Mouse (Mus musculus) heart, adult 18-20 months (tissue): ENCODE measurements around the gene 4930579G24Rik. TPM values are rescaled to one million over a fixed set of nuclear protein-coding genes. Genes with fewer than 3 reads are reported as not detected.

Source experiments
- DNase-seq, 2 experiments: peaks; one replicate each; pipeline ENCODE4 v3.0.0; 2021 to 2022; ENCODE audit warnings: mixed read lengths in 1 of 2
- long read RNA-seq, 2 experiments: library from polyadenylated mRNA; stranded (forward); transcript quantifications; one replicate each; pipeline ENCODE4 v2.0.0; 2021
- total RNA-seq, 2 experiments: library from RNA; stranded (reverse); gene quantifications; 2 replicates each; pipeline ENCODE4 v1.2.3; 2021

Gene 4930579G24Rik
- total RNA-seq = 1 to 10 TPM; 1.6 to 1.8 TPM
- long read RNA-seq, experiment 1, partial matches to known transcripts = 0 of 3 reads
- long read RNA-seq, experiment 1, other reads (novel, unspliced or antisense) = 0 of 3 reads
- long read RNA-seq, experiment 2, partial matches to known transcripts = 0 of 2 reads
- long read RNA-seq, experiment 2, other reads (novel, unspliced or antisense) = 2 of 2 reads

- DNase-seq = peak; percentile 97 to 99
Observed at GRCm38 (mm10) chr3:79628561-79629415, at the start of gene 4930579G24Rik. Gene 4930579G24Rik, plus strand, starts transcription at chr3:79629079.

- DNase-seq = no peak
Observed at GRCm38 (mm10) chr3:79579891-79580575, 48.8 kb upstream of the 4930579G24Rik start.

GRCm38 (mm10) chr3:79586804-79587203 is 42.1 kb upstream of the 4930579G24Rik start:
- DNase-seq = peak; percentile 88 to 93

GRCm38 (mm10) chr3:79589671-79590070 is 39.2 kb upstream of the 4930579G24Rik start:
- DNase-seq = no peak

GRCm38 (mm10) chr3:79590863-79591792 is 37.8 kb upstream of the 4930579G24Rik start, which contains the start of gene Ppid:
Gene Ppid, plus strand, starts transcription at chr3:79591342.
- DNase-seq = peak; percentile 83 to 86

GRCm38 (mm10) chr3:79591793-79592471 is 36.9 kb upstream of the 4930579G24Rik start:
- no peak for DNase-seq

- DNase-seq = peak; percentile 18 to 38
Observed at GRCm38 (mm10) chr3:79595468-79595867, 33.4 kb upstream of the 4930579G24Rik start.

GRCm38 (mm10) chr3:79609886-79610285 is 19.0 kb upstream of the 4930579G24Rik start:
- no peak for DNase-seq

GRCm38 (mm10) chr3:79627484-79628181 is 1.2 kb upstream of the 4930579G24Rik start:
- no peak for DNase-seq

GRCm38 (mm10) chr3:79628182-79628560 is 708 bp upstream of the 4930579G24Rik start:
- DNase-seq = no peak

GRCm38 (mm10) chr3:79629416-79629730 is 494 bp downstream of the 4930579G24Rik start, which contains the start of gene Etfdh:
Gene Etfdh, minus strand, starts transcription at chr3:79629500.
- peak; percentile 76 to 79 for DNase-seq

GRCm38 (mm10) chr3:79652129-79652528 is 23.2 kb downstream of the 4930579G24Rik start:
- DNase-seq = no peak

- no peak for DNase-seq
Observed at GRCm38 (mm10) chr3:79656682-79657081, 27.8 kb downstream of the 4930579G24Rik start.

GRCm38 (mm10) chr3:79664787-79665408 is 36.0 kb downstream of the 4930579G24Rik start:
- DNase-seq = peak; percentile 29 to 73

GRCm38 (mm10) chr3:79670556-79670955 is 41.7 kb downstream of the 4930579G24Rik start:
- no peak for DNase-seq

- DNase-seq = no peak
Observed at GRCm38 (mm10) chr3:79672188-79672587, 43.3 kb downstream of the 4930579G24Rik start.

- DNase-seq = peak; percentile 37 to 83
Observed at GRCm38 (mm10) chr3:79673082-79673481, 44.2 kb downstream of the 4930579G24Rik start.

GRCm38 (mm10) chr3:79674641-79675040 is 45.8 kb downstream of the 4930579G24Rik start:
- DNase-seq = no peak

GRCm38 (mm10) chr3:79676411-79676810 is 47.5 kb downstream of the 4930579G24Rik start:
- no peak for DNase-seq
